Mouse (Mus musculus): ENCODE measurements around the gene Olfr9.
"Not testable (repeated sequence)": the region's sequence is repeated elsewhere in the genome, so short reads cannot be mapped to it uniquely, and the experiment has no call there.

DNA sequence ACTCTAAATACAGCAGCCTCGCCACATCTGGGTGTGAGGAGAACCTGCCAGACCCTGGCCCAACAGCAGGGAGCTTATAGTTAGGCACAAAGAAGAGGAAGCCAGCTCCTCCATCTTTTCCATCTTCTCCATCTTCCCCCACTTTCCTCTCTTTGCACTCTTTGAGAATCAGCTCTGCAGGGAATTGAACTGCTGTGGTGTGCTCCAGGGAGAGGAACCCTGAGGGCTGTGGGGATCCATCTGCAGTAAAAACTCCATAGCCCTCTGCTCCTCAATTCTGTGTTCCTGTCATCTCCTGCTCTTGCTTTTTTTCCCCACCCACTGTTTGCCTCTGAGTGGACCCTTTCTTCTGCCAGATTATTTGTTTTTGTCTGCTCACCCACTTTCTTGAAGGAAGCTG is at the start of gene Olfr9:
- not testable (repeated sequence) for TF ChIP-seq CTCF (IDR thresholded peaks at IDR 0.05; ENCODE audit: low read depth, low read length); POLR2A (IDR thresholded peaks at IDR 0.05; ENCODE audit: insufficient read depth, low read length)

Data from ES-Bruce4 (cell line).